Mouse (Mus musculus) midbrain, embryonic 13.5 days (tissue): ENCODE data around the gene Ifih1. TPM values are rescaled to one million over a fixed set of nuclear protein-coding genes. Genes with fewer than 3 reads are reported as not detected.

Experiments used
- polyA plus RNA-seq: library from polyadenylated mRNA; unstranded; fragments of >200 nt; fragmentation: Nextera tagmentation; extraction: Ambion mirVana; gene quantifications from 2 replicates; pipeline ENCODE4 v1.2.1, GENCODE M21; 2015

The Ifih1 gene
- polyA plus RNA-seq, 1 experiment from 2014 or later = 0.67 TPM

Other genes with a start within 250 kb of the Ifih1 start
- gene Dpp4, start 234.0 kb downstream of the Ifih1 start, polyA plus RNA-seq = 1.4 and 1.6 TPM in 2 replicates
- 0.73 and 1.1 TPM in 2 replicates for gene Gcg, start 162.6 kb downstream of the Ifih1 start, polyA plus RNA-seq
- 0.58 and 0.70 TPM in 2 replicates for gene Fap, start 72.2 kb downstream of the Ifih1 start, polyA plus RNA-seq
- 3.2 and 3.7 TPM in 2 replicates for gene Gca, start 18.0 kb upstream of the Ifih1 start, polyA plus RNA-seq